Mouse (Mus musculus) spleen, adult 2 months (tissue): Measurements from ENCODE around the gene Sgo2a.

Experiments used
- CTCF ChIP-seq: fragments of 200-500 bp; IDR thresholded peaks from 2 replicates; pipeline ENCODE4 v1.5.1; 2011; ENCODE audit warnings: mild to moderate bottlenecking, inconsistent platforms; ENCODE audit not compliant: insufficient read depth, insufficient read length, insufficient replicate concordance; ENCODE audit errors: extremely low read depth
- POLR2A ChIP-seq: fragments of 200-500 bp; IDR thresholded peaks from 2 replicates; pipeline ENCODE4 v1.6.1; 2011; ENCODE audit warnings: low read depth, low read length, inconsistent platforms

- TF ChIP-seq CTCF (no peak), POLR2A (no peak)
Observed at GRCm38 (mm10) chr1:58071509-58071908, 75.7 kb downstream of the Sgo2a start.
